Mouse (Mus musculus): ENCODE measurements at regions not wholly inside any gene's neighbourhood (a gene's known extent, or its start where the extent isn't known, plus 50 kb on each side); places are given as distances from the start of the nearest gene placed in this dataset.

DNA sequence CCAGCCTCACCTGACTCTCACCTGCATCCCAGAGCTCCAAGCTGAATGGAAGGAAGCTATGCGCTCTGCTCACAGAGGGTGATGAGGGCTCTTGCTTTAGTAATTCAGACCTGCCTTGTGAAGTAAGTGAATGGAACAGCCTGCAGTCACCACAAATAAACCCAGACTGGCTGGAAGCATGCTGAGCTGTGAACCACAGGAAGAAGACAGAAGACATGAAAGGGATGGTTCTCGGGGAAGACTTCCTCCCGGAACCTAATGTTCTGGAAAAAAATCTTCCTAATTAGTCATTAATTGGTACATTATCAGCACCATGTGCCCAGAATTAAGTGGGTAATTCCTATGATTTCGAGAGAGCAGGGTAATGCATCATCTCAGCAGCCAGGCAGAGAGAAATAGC, 100.3 kb downstream of the Ets2 start:
- TF ChIP-seq POLR2A (IDR thresholded peaks at IDR 0.05; ENCODE audit: extremely low read depth, insufficient read depth, low read length): no peak
- no peak for TF ChIP-seq CTCF (IDR thresholded peaks at IDR 0.05; ENCODE audit: low read depth, low read length)
